Mouse (Mus musculus) olfactory bulb, adult 2 months (tissue): Measurements from ENCODE around the gene Gm29735.

ENCODE experiments used
- CTCF ChIP-seq: fragments of 200-500 bp; IDR thresholded peaks from 2 replicates; pipeline ENCODE4 v1.5.1; 2012; ENCODE audit warnings: low read depth, mild to moderate bottlenecking, low read length, moderate library complexity; ENCODE audit not compliant: insufficient read depth
- POLR2A ChIP-seq: fragments of 200-500 bp; IDR thresholded peaks from 2 replicates; pipeline ENCODE4 v1.6.1; 2012; ENCODE audit warnings: mild to moderate bottlenecking, low read depth, low read length, moderate library complexity; ENCODE audit not compliant: insufficient read depth

- TF ChIP-seq CTCF = no peak
- no peak for TF ChIP-seq POLR2A
These were observed 48.6 kb upstream of the Gm29735 start for GRCm38 (mm10) chr7:142205488-142205887.
